Mouse (Mus musculus): ENCODE data around the gene Sdhb. TPM values are rescaled to one million over a fixed set of nuclear protein-coding genes. Genes with fewer than 3 reads are reported as not detected.

The Sdhb gene
- total and polyA plus RNA-seq, 3 experiments: 292 to 414 (median 342) TPM

- no peak overlapping the region for H3K4me3 ChIP-seq (ENCODE audit: control insufficient read depth in 1 of 2, insufficient read depth in 1 of 2, low read depth in 2 of 2, low read length in 2 of 2)
- no peaks in the 10 kb centered on the region for H3K79me2 ChIP-seq (ENCODE audit: control insufficient read depth, insufficient read depth, low read length, poor library complexity)
- H3K36me3 ChIP-seq (ENCODE audit: control insufficient read depth in 1 of 2, insufficient read depth in 2 of 2, low read length in 2 of 2): no peaks in the 10 kb centered on the region
- no peak overlapping the region for H3K9ac ChIP-seq (ENCODE audit: control insufficient read depth, low read depth, low read length, poor library complexity, severe bottlenecking)
- H3K4me1 ChIP-seq (ENCODE audit: control insufficient read depth in 1 of 2, insufficient read depth in 2 of 2, low read length in 2 of 2): no peaks in the 10 kb centered on the region
- no peaks in the 10 kb centered on the region for H3K9me3 ChIP-seq (replicated peaks; ENCODE audit: insufficient read depth, low read length)
- no peak overlapping the region for H3K27ac ChIP-seq (ENCODE audit: control insufficient read depth, low read depth, low read length)
- no peak for TF ChIP-seq MXI1 (IDR thresholded peaks at IDR 0.05; ENCODE audit: low read depth, low read length)
- no peak for TF ChIP-seq JUND (IDR thresholded peaks at IDR 0.05; ENCODE audit: low read depth, low read length)
- TF ChIP-seq TCF12 (IDR thresholded peaks at IDR 0.05; ENCODE audit: low read depth, low read length): no peak
- TF ChIP-seq EP300 (IDR thresholded peaks at IDR 0.05; ENCODE audit: low read depth in 1 of 2, low read length in 2 of 2): no peak
- TF ChIP-seq TAL1 (IDR thresholded peaks at IDR 0.05; ENCODE audit: low read length): no peak
- TF ChIP-seq MEF2A (IDR thresholded peaks at IDR 0.05; ENCODE audit: extremely low read depth, insufficient replicate concordance, low read depth, low read length, poor library complexity, severe bottlenecking): no peak
- TF ChIP-seq GABPA (IDR thresholded peaks at IDR 0.05; ENCODE audit: low read depth, low read length): no peak
- TF ChIP-seq MYC (IDR thresholded peaks at IDR 0.05; ENCODE audit: low read depth, low read length): no peak
- no peak for TF ChIP-seq MAX (IDR thresholded peaks at IDR 0.05; ENCODE audit: low read length)
- TF ChIP-seq BHLHE40 (IDR thresholded peaks at IDR 0.05; ENCODE audit: borderline replicate concordance, low read depth, low read length): no peak
- TF ChIP-seq ZMIZ1 (IDR thresholded peaks at IDR 0.05; ENCODE audit: low read depth, low read length): no peak
- TF ChIP-seq ZNF384 (IDR thresholded peaks at IDR 0.05; ENCODE audit: low read depth, low read length): no peak
- no peak for TF ChIP-seq ELF1 (IDR thresholded peaks at IDR 0.05; ENCODE audit: low read depth, low read length)
- no peak for TF ChIP-seq RAD21 (IDR thresholded peaks at IDR 0.05; ENCODE audit: low read depth, low read length)
- TF ChIP-seq UBTF (IDR thresholded peaks at IDR 0.05; ENCODE audit: borderline replicate concordance, insufficient read depth, low read depth, low read length): no peak
- TF ChIP-seq ZKSCAN1 (IDR thresholded peaks at IDR 0.05; ENCODE audit: low read depth, low read length): no peak
- no peak for DNase-seq (ENCODE audit: low read depth, low spot score)
- no peaks in the 10 kb centered on the region for H3K27me3 ChIP-seq (ENCODE audit: control insufficient read depth in 1 of 2, insufficient read depth in 2 of 2, low read length in 2 of 2)
These were observed 53.1 kb downstream of the Sdhb start for GRCm38 (mm10) chr4:141014114-141014513.

GRCm38 (mm10) chr4:141014856-141015255 is 53.9 kb downstream of the Sdhb start:
- Histone ChIP-seq H3K4me1 (ENCODE audit: control insufficient read depth in 1 of 2, insufficient read depth in 2 of 2, low read length in 2 of 2) (no peaks in the 10 kb centered on the region), H3K9me3 (replicated peaks; ENCODE audit: insufficient read depth, low read length) (no peaks in the 10 kb centered on the region), H3K79me2 (ENCODE audit: control insufficient read depth, insufficient read depth, low read length, poor library complexity) (no peaks in the 10 kb centered on the region), H3K4me3 (ENCODE audit: control insufficient read depth in 1 of 2, insufficient read depth in 1 of 2, low read depth in 2 of 2, low read length in 2 of 2) (no peak overlapping the region), H3K9ac (ENCODE audit: control insufficient read depth, low read depth, low read length, poor library complexity, severe bottlenecking) (no peak overlapping the region), H3K27me3 (ENCODE audit: control insufficient read depth in 1 of 2, insufficient read depth in 2 of 2, low read length in 2 of 2) (no peaks in the 10 kb centered on the region), H3K27ac (ENCODE audit: control insufficient read depth, low read depth, low read length) (no peak overlapping the region), H3K36me3 (ENCODE audit: control insufficient read depth in 1 of 2, insufficient read depth in 2 of 2, low read length in 2 of 2) (no peaks in the 10 kb centered on the region)
- TF ChIP-seq SIN3A (IDR thresholded peaks at IDR 0.05; ENCODE audit: low read length): no peak
- no peak for TF ChIP-seq USF1 (IDR thresholded peaks at IDR 0.05; ENCODE audit: low read depth, low read length)
- no peak for TF ChIP-seq HCFC1 (IDR thresholded peaks at IDR 0.05; ENCODE audit: low read depth, low read length)
- TF ChIP-seq TBP (IDR thresholded peaks at IDR 0.05; ENCODE audit: low read depth, low read length): no peak
- no peak for TF ChIP-seq ELF1 (IDR thresholded peaks at IDR 0.05; ENCODE audit: low read depth, low read length)
- no peak for TF ChIP-seq GABPA (IDR thresholded peaks at IDR 0.05; ENCODE audit: low read depth, low read length)
- no peak for TF ChIP-seq CHD2 (IDR thresholded peaks at IDR 0.05; ENCODE audit: low read length)
- no peak for TF ChIP-seq USF2 (IDR thresholded peaks at IDR 0.05; ENCODE audit: borderline replicate concordance in 1 of 2, insufficient read depth in 1 of 2, low read depth in 1 of 2, low read length in 2 of 2)
- TF ChIP-seq RAD21 (IDR thresholded peaks at IDR 0.05; ENCODE audit: low read depth, low read length): no peak
- no peak for TF ChIP-seq ZC3H11A (IDR thresholded peaks at IDR 0.05; ENCODE audit: low read depth, low read length)
- TF ChIP-seq E2F4 (IDR thresholded peaks at IDR 0.05; ENCODE audit: borderline replicate concordance, low read depth, low read length): no peak
- TF ChIP-seq ETS1 (IDR thresholded peaks at IDR 0.05; ENCODE audit: low read depth, low read length): no peak
- TF ChIP-seq MYC (IDR thresholded peaks at IDR 0.05; ENCODE audit: low read depth, low read length): no peak
- TF ChIP-seq TAL1 (IDR thresholded peaks at IDR 0.05; ENCODE audit: low read length): no peak
- no peak for TF ChIP-seq KAT2A (conservative IDR thresholded peaks at IDR 0.05; ENCODE audit: low read depth, low read length)
- TF ChIP-seq ZNF384 (IDR thresholded peaks at IDR 0.05; ENCODE audit: low read depth, low read length): no peak
- no peak for TF ChIP-seq MXI1 (IDR thresholded peaks at IDR 0.05; ENCODE audit: low read depth, low read length)
- TF ChIP-seq MYB (IDR thresholded peaks at IDR 0.05; ENCODE audit: low read depth, low read length): no peak
- TF ChIP-seq JUND (IDR thresholded peaks at IDR 0.05; ENCODE audit: low read depth, low read length): no peak
- DNase-seq (ENCODE audit: low read depth, low spot score): no peak
